Mouse (Mus musculus): ENCODE results near the gene Fbxo42.

Gene Fbxo42

GRCm38 (mm10) chr4:141219583-141220213 lies 72.0 kb downstream of the Fbxo42 start:
- no peak for DNase-seq (ENCODE audit: low spot score)

GRCm38 (mm10) chr4:141221848-141222247 lies 74.1 kb downstream of the Fbxo42 start:
- no peak for DNase-seq (ENCODE audit: low spot score)

- DNase-seq (ENCODE audit: low spot score): no peak
These were observed 75.0 kb downstream of the Fbxo42 start for GRCm38 (mm10) chr4:141222752-141223151.

- DNase-seq (ENCODE audit: low spot score): no peak
These were observed 81.0 kb downstream of the Fbxo42 start for GRCm38 (mm10) chr4:141228687-141229086.

GRCm38 (mm10) chr4:141233196-141233595 lies 85.5 kb downstream of the Fbxo42 start:
- no peak for DNase-seq (ENCODE audit: low spot score)

- DNase-seq (ENCODE audit: low spot score): no peak
These were observed 87.9 kb downstream of the Fbxo42 start for GRCm38 (mm10) chr4:141235537-141236111.

- DNase-seq (ENCODE audit: low spot score): no peak
These were observed 89.1 kb downstream of the Fbxo42 start for GRCm38 (mm10) chr4:141236856-141237255.

GRCm38 (mm10) chr4:141238492-141239387 lies 91.0 kb downstream of the Fbxo42 start:
- no peak for DNase-seq (ENCODE audit: low spot score)

- peak; percentile 61 for DNase-seq (ENCODE audit: low spot score)
These were observed 91.8 kb downstream of the Fbxo42 start, which contains the start of gene Arhgef19 for GRCm38 (mm10) chr4:141239388-141240125. TSS of gene Arhgef19 (plus strand) at chr4:141239499.

GRCm38 (mm10) chr4:141240617-141241016 lies 92.9 kb downstream of the Fbxo42 start:
- DNase-seq (ENCODE audit: low spot score): no peak

GRCm38 (mm10) chr4:141241861-141242260 lies 94.1 kb downstream of the Fbxo42 start:
- DNase-seq (ENCODE audit: low spot score): no peak

- peak; percentile 41 for DNase-seq (ENCODE audit: low spot score)
These were observed 95.0 kb downstream of the Fbxo42 start for GRCm38 (mm10) chr4:141242651-141243241.

GRCm38 (mm10) chr4:141243636-141244035 lies 95.9 kb downstream of the Fbxo42 start:
- DNase-seq (ENCODE audit: low spot score): no peak

- no peak for DNase-seq (ENCODE audit: low spot score)
These were observed 96.7 kb downstream of the Fbxo42 start for GRCm38 (mm10) chr4:141244401-141244800.

GRCm38 (mm10) chr4:141244931-141245425 lies 97.3 kb downstream of the Fbxo42 start:
- peak; percentile 74 for DNase-seq (ENCODE audit: low spot score)

- no peak for DNase-seq (ENCODE audit: low spot score)
These were observed 98.6 kb downstream of the Fbxo42 start for GRCm38 (mm10) chr4:141246089-141246997.

- no peak for DNase-seq (ENCODE audit: low spot score)
These were observed 99.3 kb downstream of the Fbxo42 start for GRCm38 (mm10) chr4:141246998-141247350.

GRCm38 (mm10) chr4:141247776-141248613 lies 100.3 kb downstream of the Fbxo42 start:
- no peak for DNase-seq (ENCODE audit: low spot score)

GRCm38 (mm10) chr4:141248614-141248978 lies 100.9 kb downstream of the Fbxo42 start:
- no peak for DNase-seq (ENCODE audit: low spot score)

- DNase-seq (ENCODE audit: low spot score): no peak
These were observed 101.7 kb downstream of the Fbxo42 start for GRCm38 (mm10) chr4:141249383-141249782.
